26 mouse cellular contexts compared by ENCODE assay signal in genomic region chr12:65552230-65552629, GRCm38 (mm10).
DNase-seq lines count a peak whose midpoint lies in the region; ATAC-seq and TF ChIP-seq lines count a peak whose summit lies in the region.
"Had no signal": no experiment of that assay in that cellular context is flagged by ENCODE, and none has a peak within 500 bp of the region (broad histone marks: within the 10 kb centered on the region; RNA-seq: fewer than 3 reads in every experiment).

No protein-coding gene starts in this region.

- no peaks in the 10 kb centered on the region for H3K36me3 ChIP-seq in embryonic facial prominence, embryonic 11.5 days (replicated peaks; ENCODE audit: control insufficient read depth, insufficient read depth, low read depth, low read length)
- H3K36me3 ChIP-seq in embryonic facial prominence, embryonic 10.5 days (replicated peaks): no peaks in the 10 kb centered on the region
- no peaks in the 10 kb centered on the region for H3K36me3 ChIP-seq in hindbrain, embryonic 11.5 days (ENCODE audit: control insufficient read depth, insufficient read depth, low read length)
- H3K36me3 ChIP-seq in hindbrain, postnatal 0 days (ENCODE audit: insufficient read depth, low read length): no peaks in the 10 kb centered on the region
- no peaks in the 10 kb centered on the region for H3K36me3 ChIP-seq in midbrain, embryonic 13.5 days
- no peaks in the 10 kb centered on the region for H3K36me3 ChIP-seq in midbrain, embryonic 10.5 days
- H3K36me3 ChIP-seq: embryonic facial prominence, embryonic 15.5 days; forebrain, embryonic 15.5 days; G1E; heart, embryonic 12.5 days; heart, embryonic 15.5 days; hindbrain, embryonic 10.5 days had no signal

- no peak for TF ChIP-seq CTCF in hindbrain, postnatal 0 days (IDR thresholded peaks at IDR 0.05; ENCODE audit: low read depth)

- no peak overlapping the region for H3K4me2 ChIP-seq in embryonic facial prominence, embryonic 11.5 days (ENCODE audit: low read depth, low read length)
- no peak overlapping the region for H3K4me2 ChIP-seq in hindbrain, embryonic 11.5 days (replicated peaks; ENCODE audit: low read depth, low read length)
- H3K4me2 ChIP-seq in hindbrain, postnatal 0 days (ENCODE audit: low read depth, low read length): no peak overlapping the region
- no peak overlapping the region for H3K4me2 ChIP-seq in midbrain, embryonic 13.5 days (replicated peaks)
- H3K4me2 ChIP-seq: embryonic facial prominence, embryonic 15.5 days; forebrain, embryonic 15.5 days; heart, embryonic 12.5 days; heart, embryonic 15.5 days; hindbrain, embryonic 14.5 days had no signal

- peak; percentile 67; the same call in 1 of the 2 replicates for ATAC-seq in embryonic facial prominence, embryonic 11.5 days (replicated peaks; ENCODE audit: insufficient number of reproducible peaks, low FRiP score, low TSS enrichment, low read depth)
- peak; percentile 76; the same call in 1 of the 2 replicates for ATAC-seq in hindbrain, embryonic 11.5 days (ENCODE audit: low FRiP score)
- ATAC-seq in hindbrain, postnatal 0 days: no peak
- ATAC-seq in midbrain, embryonic 13.5 days: peak; percentile 63
- ATAC-seq: forebrain, embryonic 15.5 days; Patski had no signal

- WGBS in embryonic facial prominence, embryonic 11.5 days: 68% methylated on average over 3 of the region's 3 CpGs
- 81% methylated on average over 3 of the region's 3 CpGs for WGBS in embryonic facial prominence, embryonic 10.5 days
- 68% methylated on average over 3 of the region's 3 CpGs for WGBS in hindbrain, embryonic 11.5 days
- 66% methylated on average over 3 of the region's 3 CpGs for WGBS in hindbrain, postnatal 0 days
- 57% methylated on average over 3 of the region's 3 CpGs for WGBS in midbrain, embryonic 13.5 days
- WGBS in midbrain, embryonic 10.5 days: 88% methylated on average over 3 of the region's 3 CpGs

- H3K4me1 ChIP-seq in embryonic facial prominence, embryonic 11.5 days (ENCODE audit: control insufficient read depth, insufficient read depth, low read length): no peaks in the 10 kb centered on the region
- H3K4me1 ChIP-seq in embryonic facial prominence, embryonic 10.5 days: no peaks in the 10 kb centered on the region
- no peaks in the 10 kb centered on the region for H3K4me1 ChIP-seq in hindbrain, embryonic 11.5 days (replicated peaks; ENCODE audit: control insufficient read depth, insufficient read depth, low read length)
- no peaks in the 10 kb centered on the region for H3K4me1 ChIP-seq in hindbrain, postnatal 0 days (ENCODE audit: insufficient read depth, low read length)
- H3K4me1 ChIP-seq in midbrain, embryonic 13.5 days (replicated peaks): 0 out of 2 replicates have a peak, but pooled peaks cover 2% of the 10 kb centered on the region
- no peaks in the 10 kb centered on the region for H3K4me1 ChIP-seq in midbrain, embryonic 10.5 days
- H3K4me1 ChIP-seq: embryonic facial prominence, embryonic 15.5 days; forebrain, embryonic 15.5 days; heart, embryonic 12.5 days; heart, embryonic 15.5 days; hindbrain, embryonic 10.5 days had no signal

- no peak overlapping the region for H3K27ac ChIP-seq in embryonic facial prominence, embryonic 11.5 days (replicated peaks; ENCODE audit: low read depth, low read length)
- no peak overlapping the region for H3K27ac ChIP-seq in embryonic facial prominence, embryonic 10.5 days (replicated peaks)
- H3K27ac ChIP-seq in hindbrain, embryonic 11.5 days (ENCODE audit: low read depth, low read length): no peak overlapping the region
- H3K27ac ChIP-seq in hindbrain, postnatal 0 days: no peak overlapping the region
- H3K27ac ChIP-seq in midbrain, embryonic 13.5 days: no peak overlapping the region
- H3K27ac ChIP-seq in midbrain, embryonic 10.5 days (replicated peaks): no peak overlapping the region
- H3K27ac ChIP-seq: embryonic facial prominence, embryonic 15.5 days; forebrain, embryonic 15.5 days; heart, embryonic 15.5 days; hindbrain, embryonic 10.5 days; hindbrain, embryonic 14.5 days had no signal

- H3K9ac ChIP-seq in embryonic facial prominence, embryonic 11.5 days (replicated peaks; ENCODE audit: low read length): no peak overlapping the region
- H3K9ac ChIP-seq in hindbrain, embryonic 11.5 days (ENCODE audit: low read depth, low read length): no peak overlapping the region
- H3K9ac ChIP-seq in hindbrain, postnatal 0 days (replicated peaks; ENCODE audit: low read length): no peak overlapping the region
- H3K9ac ChIP-seq in midbrain, embryonic 13.5 days (replicated peaks): no peak overlapping the region
- H3K9ac ChIP-seq: embryonic facial prominence, embryonic 15.5 days; forebrain, embryonic 15.5 days; heart, embryonic 12.5 days; heart, embryonic 15.5 days; hindbrain, embryonic 14.5 days had no signal

- no peak overlapping the region for H3K4me3 ChIP-seq in embryonic facial prominence, embryonic 11.5 days (ENCODE audit: low read depth, low read length)
- no peak overlapping the region for H3K4me3 ChIP-seq in embryonic facial prominence, embryonic 10.5 days
- H3K4me3 ChIP-seq in hindbrain, embryonic 11.5 days (ENCODE audit: low read depth, low read length): no peak overlapping the region
- no peak overlapping the region for H3K4me3 ChIP-seq in hindbrain, postnatal 0 days (ENCODE audit: low read length)
- no peak overlapping the region for H3K4me3 ChIP-seq in midbrain, embryonic 13.5 days (replicated peaks)
- no peak overlapping the region for H3K4me3 ChIP-seq in midbrain, embryonic 10.5 days
- H3K4me3 ChIP-seq: embryonic facial prominence, embryonic 15.5 days; forebrain, embryonic 15.5 days; heart, embryonic 12.5 days; heart, embryonic 15.5 days; hindbrain, embryonic 10.5 days had no signal

- H3K9me3 ChIP-seq in embryonic facial prominence, embryonic 11.5 days (replicated peaks; ENCODE audit: control insufficient read depth, low read length): no peaks in the 10 kb centered on the region
- H3K9me3 ChIP-seq in embryonic facial prominence, embryonic 10.5 days: no peaks in the 10 kb centered on the region
- H3K9me3 ChIP-seq in hindbrain, embryonic 11.5 days (ENCODE audit: control insufficient read depth, low read length): no peaks in the 10 kb centered on the region
- no peaks in the 10 kb centered on the region for H3K9me3 ChIP-seq in hindbrain, postnatal 0 days (ENCODE audit: low read length)
- no peaks in the 10 kb centered on the region for H3K9me3 ChIP-seq in midbrain, embryonic 13.5 days
- H3K9me3 ChIP-seq in midbrain, embryonic 10.5 days (replicated peaks): no peaks in the 10 kb centered on the region
- H3K9me3 ChIP-seq: embryonic facial prominence, embryonic 15.5 days; forebrain, embryonic 15.5 days; G1E; heart, embryonic 12.5 days; heart, embryonic 15.5 days; hindbrain, embryonic 10.5 days had no signal

- DNase-seq in embryonic facial prominence, embryonic 11.5 days (ENCODE audit: low spot score): no peak
- DNase-seq in embryonic facial prominence, embryonic 10.5 days (ENCODE audit: low spot score): no peak
- peak; percentile 5 for DNase-seq in hindbrain, embryonic 11.5 days (ENCODE audit: low spot score)
- no peak for DNase-seq in hindbrain, postnatal 0 days (ENCODE audit: low spot score)
- DNase-seq in midbrain, embryonic 10.5 days (ENCODE audit: low spot score): no peak
- no peak for DNase-seq in neural tube, embryonic 10.5 days (ENCODE audit: extremely low spot score, low spot score)
- DNase-seq: adrenal gland, postnatal 10 days; adrenal gland, postnatal 36 days; cerebellum, adult 11 months; cerebellum, adult 2 months; cerebellum, adult 9-11 months; cerebellum, postnatal 25 days; gastrocnemius, postnatal 25 days; heart, adult 18-20 months; heart, postnatal 10 days; heart, postnatal 36 days had no signal

- H3K27me3 ChIP-seq in embryonic facial prominence, embryonic 11.5 days (ENCODE audit: control insufficient read depth, insufficient read depth, low read length): no peaks in the 10 kb centered on the region
- no peaks in the 10 kb centered on the region for H3K27me3 ChIP-seq in embryonic facial prominence, embryonic 10.5 days (replicated peaks; ENCODE audit: low read depth, poor library complexity, severe bottlenecking)
- H3K27me3 ChIP-seq in hindbrain, embryonic 11.5 days (ENCODE audit: control insufficient read depth, insufficient read depth, low read length): no peaks in the 10 kb centered on the region
- no peaks in the 10 kb centered on the region for H3K27me3 ChIP-seq in hindbrain, postnatal 0 days (ENCODE audit: insufficient read depth, low read length)
- H3K27me3 ChIP-seq in midbrain, embryonic 13.5 days: no peaks in the 10 kb centered on the region
- no peaks in the 10 kb centered on the region for H3K27me3 ChIP-seq in midbrain, embryonic 10.5 days (ENCODE audit: low read depth, poor library complexity, severe bottlenecking)
- H3K27me3 ChIP-seq: CH12.LX; embryonic facial prominence, embryonic 15.5 days; forebrain, embryonic 15.5 days; heart, embryonic 12.5 days; heart, embryonic 15.5 days; Patski had no signal
